Mouse (Mus musculus): ENCODE measurements around the gene Slc2a3.
"Not testable (repeated sequence)": the region's sequence is repeated elsewhere in the genome, so short reads cannot be mapped to it uniquely, and the experiment has no call there.

Gene Slc2a3

DNA sequence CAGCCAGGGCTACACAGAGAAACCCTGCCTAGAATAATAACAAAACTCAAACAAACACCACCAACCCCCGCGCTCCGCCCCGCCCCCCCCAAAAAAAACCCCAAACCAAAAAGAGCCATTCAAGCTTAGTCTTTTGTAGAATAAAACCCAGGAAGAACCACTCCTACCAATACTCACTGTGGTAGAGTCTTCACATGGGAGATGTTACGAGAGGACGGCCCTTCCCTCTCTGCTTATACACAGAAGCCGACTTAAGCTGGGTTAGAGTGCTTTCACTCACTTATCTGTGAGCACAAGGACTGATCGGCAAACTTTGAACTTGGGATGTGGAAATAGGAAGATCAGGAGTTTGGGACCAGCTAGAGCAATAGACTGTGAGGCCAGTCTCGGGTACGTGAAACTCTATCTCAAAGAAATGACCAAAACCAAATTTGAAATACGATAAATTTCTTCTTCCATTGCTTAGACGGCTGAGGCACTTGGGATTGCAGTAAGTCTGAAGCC is 95.1 kb downstream of the Slc2a3 start:
- DNase-seq = no peak

DNA sequence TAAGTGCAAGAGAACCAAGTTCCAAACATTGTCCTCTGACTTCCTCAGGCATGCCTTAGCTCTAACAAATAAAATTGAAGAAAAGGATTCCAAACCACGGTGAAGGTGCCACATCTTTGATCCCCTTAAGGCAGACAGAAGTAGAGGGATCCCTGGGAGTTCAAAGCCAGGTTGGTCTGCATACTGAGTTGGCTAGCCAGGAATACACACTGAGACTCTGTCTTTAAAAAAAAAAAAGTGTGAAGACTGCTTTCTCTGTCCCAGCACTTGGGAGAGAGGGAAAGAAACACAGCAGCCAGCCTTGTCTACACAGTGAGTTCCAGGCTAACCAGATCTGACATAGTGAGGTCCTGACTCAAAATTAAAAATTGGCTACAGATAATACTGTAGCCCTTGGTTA is 97.7 kb downstream of the Slc2a3 start:
- DNase-seq = no peak

DNA sequence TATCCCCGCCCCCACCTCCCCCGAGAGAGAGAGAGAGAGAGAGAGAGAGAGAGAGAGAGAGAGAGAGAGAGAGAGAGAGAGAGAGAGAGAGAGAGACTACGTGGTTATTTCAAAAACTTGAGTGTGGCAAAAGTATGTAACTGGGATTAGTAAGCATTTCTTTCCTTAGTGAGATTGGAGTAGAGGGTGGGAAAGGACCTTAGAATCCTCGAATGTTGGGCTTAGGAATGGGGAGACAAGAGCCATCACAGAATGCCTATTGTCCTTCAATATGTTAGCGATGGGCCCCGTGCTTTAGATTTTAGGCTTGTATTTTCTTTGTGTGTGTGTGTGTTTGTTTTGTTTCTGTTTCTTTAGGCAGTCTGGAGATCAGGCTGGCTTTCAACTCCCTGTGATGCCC is 98.2 kb downstream of the Slc2a3 start:
- DNase-seq = no peak

DNA sequence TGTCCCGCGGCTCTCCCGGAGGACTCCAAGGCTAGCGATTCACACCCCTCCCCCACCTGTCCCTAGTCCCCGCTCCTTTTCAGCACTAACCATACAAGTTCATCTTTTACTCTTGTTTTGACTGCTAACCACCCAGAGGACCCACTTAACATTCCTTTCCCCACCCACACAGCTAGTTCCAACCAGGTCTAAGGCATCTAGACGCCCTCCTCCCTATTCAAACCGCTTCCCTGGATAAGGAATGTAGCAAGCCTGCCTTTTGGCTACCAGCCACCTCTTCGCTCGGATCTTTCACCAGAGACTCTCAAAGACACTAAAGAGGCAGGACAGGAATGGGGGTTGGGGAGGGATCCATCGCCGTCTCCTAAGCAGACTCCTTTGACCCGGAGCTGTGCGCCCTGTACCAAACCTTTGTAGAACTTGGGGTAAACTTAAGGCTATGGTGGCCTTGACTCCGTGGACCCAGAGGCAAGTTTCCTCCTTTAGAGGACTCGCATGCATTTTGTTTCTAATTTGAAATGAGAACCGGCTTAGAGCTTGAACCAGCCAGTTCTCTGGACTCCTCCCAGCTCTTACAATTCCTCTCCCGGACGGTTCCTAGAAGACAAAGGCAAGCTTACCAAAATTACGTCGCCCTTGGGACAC is 98.8 kb downstream of the Slc2a3 start:
- DNase-seq = peak; percentile 77

DNA sequence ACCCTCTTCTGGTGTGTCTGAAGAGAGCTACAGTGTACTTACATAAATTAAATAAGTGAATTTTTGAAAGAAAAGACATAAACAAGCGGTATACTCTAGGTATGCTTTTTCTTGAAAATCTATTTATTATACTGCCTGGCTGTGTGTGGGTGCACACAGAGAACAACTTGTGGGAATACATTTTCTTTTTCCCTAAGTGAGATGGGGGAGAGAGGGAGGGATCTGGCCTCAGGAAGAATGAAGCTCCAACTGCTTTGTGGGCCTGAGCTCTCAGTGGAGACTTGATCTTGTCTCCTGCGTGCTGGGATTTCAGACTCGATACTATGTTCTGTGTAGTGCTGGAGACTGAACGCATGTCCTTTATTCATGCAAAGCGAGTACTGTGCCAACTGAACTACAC is 99.6 kb downstream of the Slc2a3 start:
- DNase-seq = no peak

DNA sequence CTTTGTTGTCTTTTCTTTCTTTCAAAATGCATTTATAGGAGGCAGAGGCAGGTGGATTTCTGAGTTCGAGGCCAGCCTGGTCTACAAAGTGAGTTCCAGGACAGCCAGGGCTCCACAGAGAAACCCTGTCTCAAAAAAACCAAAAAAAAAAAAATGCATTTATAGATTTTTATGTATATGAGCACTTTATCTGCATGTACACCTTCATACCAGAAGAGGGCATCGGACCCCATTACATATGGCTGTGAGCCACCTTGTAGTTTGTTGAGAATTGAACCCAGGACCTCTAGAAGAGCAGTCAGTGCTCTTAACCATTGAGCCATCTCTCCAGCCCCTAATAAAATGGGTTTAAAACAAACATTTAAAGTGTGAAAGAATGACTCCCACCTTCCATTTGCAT is 101.8 kb downstream of the Slc2a3 start:
- DNase-seq = not testable (repeated sequence)

DNA sequence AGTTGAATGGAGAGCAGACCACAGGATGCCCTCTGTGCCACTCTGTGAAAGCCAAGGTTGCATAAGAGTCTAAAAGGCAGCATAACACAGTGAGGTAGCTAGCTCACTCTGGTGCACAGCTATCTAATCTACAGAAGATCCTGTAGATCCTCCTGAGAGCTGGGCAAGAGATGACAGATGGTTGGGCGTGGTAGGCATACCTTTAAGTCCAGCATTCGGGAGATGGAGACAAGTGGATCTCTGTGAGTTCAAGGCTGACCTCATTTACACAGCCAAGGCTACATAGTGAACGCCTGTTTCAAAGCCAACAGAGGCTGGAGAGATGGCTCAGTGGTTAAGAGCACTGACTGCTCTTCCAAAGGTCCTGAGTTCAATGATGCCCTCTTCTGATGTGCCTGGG is 106.0 kb downstream of the Slc2a3 start:
- no peak for DNase-seq

DNA sequence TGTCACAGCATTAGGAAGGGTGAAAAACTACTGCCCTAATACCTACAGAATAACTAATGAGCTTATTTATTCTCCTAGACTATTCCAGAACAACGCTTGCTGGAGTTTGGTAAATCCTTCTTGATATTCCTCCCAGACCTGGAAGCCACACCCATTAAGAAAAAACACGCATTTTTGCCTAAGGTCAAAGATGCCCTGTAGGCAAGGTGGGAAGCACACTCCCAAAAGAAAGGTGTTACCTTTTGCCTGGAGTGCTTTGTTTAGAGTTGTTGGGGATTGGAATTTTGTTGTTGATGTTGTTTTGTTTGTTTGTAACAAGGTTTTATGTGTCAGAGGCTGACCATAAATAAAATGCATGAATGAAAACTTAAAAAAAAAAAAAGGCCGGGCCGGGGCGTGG is 111.4 kb downstream of the Slc2a3 start:
- DNase-seq = no peak

DNA sequence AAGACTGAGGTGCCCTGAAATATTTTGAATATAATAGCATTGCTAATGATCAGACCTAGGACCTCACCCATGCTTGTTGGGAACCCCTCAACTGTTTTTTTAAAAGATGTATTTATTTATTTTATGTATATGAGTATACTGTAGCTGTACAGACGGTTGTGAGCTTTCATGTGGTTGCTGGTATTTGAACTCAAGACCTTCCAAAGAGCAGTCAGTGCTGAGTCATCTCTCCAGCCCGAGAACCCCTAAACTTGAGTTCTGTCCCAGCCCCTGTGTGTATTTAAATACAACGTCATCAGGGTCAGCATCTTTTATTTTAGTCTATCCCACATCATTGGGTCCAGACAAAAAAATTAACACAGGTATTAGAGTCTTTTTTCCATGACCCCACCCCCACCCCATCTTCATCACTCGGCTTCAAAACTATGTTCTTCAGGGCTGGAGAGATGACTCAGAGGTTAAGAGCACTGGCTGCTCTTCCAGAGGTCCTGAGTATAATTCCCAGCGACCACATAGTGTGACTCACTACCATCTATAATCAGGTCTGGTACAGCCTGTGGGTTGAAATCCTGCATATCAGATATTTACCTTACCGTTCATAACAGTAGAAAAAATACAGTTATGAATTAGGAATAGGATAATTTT is 111.9 kb downstream of the Slc2a3 start:
- DNase-seq = no peak

DNA sequence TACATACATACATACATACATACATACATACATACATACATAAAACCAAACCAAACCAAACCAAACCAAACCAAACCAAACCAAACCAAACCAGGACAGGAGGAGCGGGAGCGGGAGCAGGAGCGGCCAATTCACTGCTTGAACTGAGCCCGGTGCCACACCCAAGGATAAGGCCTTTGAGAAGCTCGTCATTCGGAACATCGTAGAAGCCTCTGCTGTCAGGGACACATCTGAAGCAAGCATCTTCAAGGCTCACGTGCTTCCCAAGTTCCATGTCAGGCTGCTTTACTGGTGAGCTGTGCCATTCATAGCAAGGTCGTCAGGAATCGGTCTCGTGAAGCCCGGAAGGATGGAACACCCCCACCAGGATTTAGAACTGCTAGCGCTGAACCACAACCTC is 114.7 kb downstream of the Slc2a3 start:
- no peak for DNase-seq

DNA sequence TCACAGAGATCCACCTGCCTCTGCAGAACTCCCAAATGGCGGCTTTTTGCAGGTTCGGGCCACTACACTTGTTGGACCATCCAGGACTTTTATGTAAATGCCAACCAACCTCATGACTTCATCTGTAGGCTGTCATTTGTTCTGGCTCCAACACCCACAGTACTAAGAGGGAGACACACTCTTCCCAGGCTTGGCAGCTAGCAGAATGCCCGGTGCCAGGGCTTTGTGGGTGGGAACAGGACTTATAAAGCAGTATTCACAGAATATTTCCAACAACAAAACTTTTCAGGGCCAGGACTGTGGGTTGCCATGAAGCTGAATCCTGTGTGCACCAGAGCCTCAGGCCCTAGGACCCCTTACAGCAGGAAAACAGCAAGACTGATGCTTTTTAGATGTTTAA is 118.8 kb downstream of the Slc2a3 start:
- DNase-seq = no peak

Measured in kidney, postnatal 10 days (tissue).